Mouse (Mus musculus) hindbrain, postnatal 0 days (tissue): ENCODE data around the gene Pcdh9. TPM values are rescaled to one million over a fixed set of nuclear protein-coding genes. Genes with fewer than 3 reads are reported as not detected.

Source experiments
- ATAC-seq: fragments of 200-750 bp; cut with Nextera tagmentation; 2 replicates; pipeline ENCODE4 v1.8.0; 2017; ENCODE audit warnings: mild to moderate bottlenecking, moderate TSS enrichment, moderate library complexity
- DNase-seq: peaks from one replicate; pipeline ENCODE4 v3.0.0-alpha.2; 2015; ENCODE audit warnings: low spot score
- H3K27ac ChIP-seq: fragments of 300-500 bp; sonication (generic); 2 replicates; pipeline ENCODE4 v1.5.1; 2014; ENCODE audit warnings: mild to moderate bottlenecking
- H3K27me3 ChIP-seq: fragments of 300-500 bp; sonication (generic); 2 replicates; pipeline ENCODE4 v1.6.1; 2014; ENCODE audit warnings: low read length, mixed read lengths; ENCODE audit not compliant: insufficient read depth
- H3K36me3 ChIP-seq: fragments of 300-500 bp; sonication (generic); 2 replicates; pipeline ENCODE4 v1.6.1; 2014; ENCODE audit warnings: low read length, mixed read lengths; ENCODE audit not compliant: insufficient read depth
- H3K4me1 ChIP-seq: fragments of 300-500 bp; sonication (generic); 2 replicates; pipeline ENCODE4 v1.6.1; 2014; ENCODE audit warnings: antibody characterized with exemption, low read length, mixed read lengths; ENCODE audit not compliant: insufficient read depth
- H3K4me2 ChIP-seq: fragments of 300-500 bp; sonication (generic); 2 replicates; pipeline ENCODE4 v1.6.1; 2014; ENCODE audit warnings: low read depth, mild to moderate bottlenecking, low read length, moderate library complexity, mixed read lengths
- H3K4me3 ChIP-seq: fragments of 300-500 bp; sonication (generic); 2 replicates; pipeline ENCODE4 v1.5.1; 2014; ENCODE audit warnings: low read length
- H3K9ac ChIP-seq: fragments of 300-500 bp; sonication (generic); replicated peaks from 2 replicates; pipeline ENCODE4 v1.6.1; 2014; ENCODE audit warnings: mild to moderate bottlenecking, low read length, moderate library complexity, mixed read lengths
- H3K9me3 ChIP-seq: fragments of 300-500 bp; sonication (generic); 2 replicates; pipeline ENCODE4 v1.6.1; 2016; ENCODE audit warnings: low read length, mixed read lengths
- CTCF ChIP-seq: IDR thresholded peaks from 2 replicates; pipeline ENCODE4 v1.5.1; 2016; ENCODE audit warnings: antibody characterized with exemption, control low read depth, low read depth
- WGBS: fragments of 180-500 bp; shearing (Covaris S2); extraction: QIAGEN DNeasy Blood & Tissue Kit; methylation state at CpG from one replicate; pipeline ENCODE4 v1.1.7; 2014; 5-methylcytosine and 5-hydroxymethylcytosine counted together
- polyA plus RNA-seq: library from polyadenylated mRNA; unstranded; fragments of >200 nt; fragmentation: Nextera tagmentation; extraction: Ambion mirVana; gene quantifications from 2 replicates; pipeline ENCODE4 v1.2.1, GENCODE M21; 2015
- total RNA-seq: library from RNA; depleted of rRNA; stranded (reverse); fragments of >200 nt; gene quantifications from 2 replicates; pipeline ENCODE4 v1.2.3, GENCODE M21; 2014

The Pcdh9 gene
- total and polyA plus RNA-seq, 2 experiments from 2014 or later, result 129 to 149 TPM

- no peak for TF ChIP-seq CTCF
- H3K27ac ChIP-seq, result no peak overlapping the region
- H3K9me3 ChIP-seq, result peaks cover 5% of the 10 kb centered on the region; the same call in 1 of the 2 replicates
- H3K4me2 ChIP-seq, result no peak overlapping the region
- ATAC-seq (no peak), DNase-seq (peak; percentile 23)
- no peak overlapping the region for H3K9ac ChIP-seq
- no peaks in the 10 kb centered on the region; the same call in 1 of the 2 replicates for H3K36me3 ChIP-seq
- no peaks in the 10 kb centered on the region for H3K27me3 ChIP-seq
- H3K4me1 ChIP-seq, result no peaks in the 10 kb centered on the region
- no peak overlapping the region for H3K4me3 ChIP-seq
- WGBS, result 79% methylated on average over 5 of the region's 5 CpGs
Observed at GRCm38 (mm10) chr14:93675273-93676068, 215.0 kb downstream of the Pcdh9 start.

- whole genome bisulfite sequencing, result 70% methylated on average over 9 of the region's 9 CpGs
- TF ChIP-seq CTCF, result no peak
- no peaks in the 10 kb centered on the region for H3K27me3 ChIP-seq
- no peaks in the 10 kb centered on the region for H3K4me1 ChIP-seq
- no peak overlapping the region for H3K4me2 ChIP-seq
- H3K9me3 ChIP-seq, result no peaks in the 10 kb centered on the region
- H3K27ac ChIP-seq, result no peak overlapping the region
- no peak for ATAC-seq
- H3K9ac ChIP-seq, result no peak overlapping the region
- H3K4me3 ChIP-seq, result no peak overlapping the region
- DNase-seq, result no peak
- H3K36me3 ChIP-seq, result no peaks in the 10 kb centered on the region
Observed at GRCm38 (mm10) chr14:93653986-93654757, 236.3 kb downstream of the Pcdh9 start.

GRCm38 (mm10) chr14:93627241-93627640 is 263.2 kb downstream of the Pcdh9 start:
- Histone ChIP-seq H3K4me1 (no peaks in the 10 kb centered on the region), H3K27me3 (no peaks in the 10 kb centered on the region), H3K4me3 (no peak overlapping the region), H3K27ac (no peak overlapping the region), H3K36me3 (no peaks in the 10 kb centered on the region), H3K9ac (no peak overlapping the region), H3K9me3 (no peaks in the 10 kb centered on the region), H3K4me2 (no peak overlapping the region)
- DNase-seq (no peak), ATAC-seq (no peak)
- WGBS, result 62% methylated on average over 2 of the region's 2 CpGs
- TF ChIP-seq CTCF, result no peak

GRCm38 (mm10) chr14:93624144-93624543 is 266.3 kb downstream of the Pcdh9 start:
- Histone ChIP-seq H3K9me3 (no peaks in the 10 kb centered on the region), H3K9ac (no peak overlapping the region), H3K4me3 (no peak overlapping the region), H3K36me3 (no peaks in the 10 kb centered on the region), H3K4me1 (no peaks in the 10 kb centered on the region), H3K4me2 (no peak overlapping the region), H3K27ac (no peak overlapping the region), H3K27me3 (no peaks in the 10 kb centered on the region)
- ATAC-seq, result no peak
- DNase-seq, result no peak
- 70% methylated on average over 1 of the region's 1 CpGs for WGBS
- no peak for TF ChIP-seq CTCF

DNA sequence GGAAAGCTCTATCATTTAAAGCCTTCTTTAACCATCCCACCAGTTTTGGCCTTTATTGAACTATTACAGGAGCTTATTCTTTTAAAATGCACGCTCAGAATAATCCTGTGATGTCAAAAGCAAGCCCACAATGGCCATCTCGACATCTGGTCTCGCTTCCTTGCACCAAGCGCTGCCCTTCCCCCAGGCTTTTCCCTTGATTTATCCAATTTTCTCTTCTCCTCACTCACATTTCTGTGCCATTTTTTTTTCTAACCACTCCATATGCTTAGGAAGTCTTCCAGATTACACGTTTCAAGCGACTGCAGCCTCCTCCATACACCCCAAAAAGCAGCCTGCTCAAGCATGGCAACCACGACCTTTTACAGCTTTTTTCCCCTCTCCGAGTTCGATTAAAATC is 269.3 kb downstream of the Pcdh9 start:
- WGBS, result 53% methylated on average over 9 of the region's 9 CpGs
- H3K27ac ChIP-seq, result no peak overlapping the region
- no peak overlapping the region for H3K4me2 ChIP-seq
- no peaks in the 10 kb centered on the region for H3K4me1 ChIP-seq
- no peak for ATAC-seq
- no peak overlapping the region for H3K9ac ChIP-seq
- peak; percentile 48 for DNase-seq
- H3K9me3 ChIP-seq, result no peaks in the 10 kb centered on the region
- H3K36me3 ChIP-seq, result no peaks in the 10 kb centered on the region
- H3K4me3 ChIP-seq, result no peak overlapping the region
- no peaks in the 10 kb centered on the region for H3K27me3 ChIP-seq
- TF ChIP-seq CTCF, result no peak

GRCm38 (mm10) chr14:93607546-93607945 is 282.9 kb downstream of the Pcdh9 start:
- no peaks in the 10 kb centered on the region for H3K9me3 ChIP-seq
- H3K36me3 ChIP-seq, result no peaks in the 10 kb centered on the region

DNA sequence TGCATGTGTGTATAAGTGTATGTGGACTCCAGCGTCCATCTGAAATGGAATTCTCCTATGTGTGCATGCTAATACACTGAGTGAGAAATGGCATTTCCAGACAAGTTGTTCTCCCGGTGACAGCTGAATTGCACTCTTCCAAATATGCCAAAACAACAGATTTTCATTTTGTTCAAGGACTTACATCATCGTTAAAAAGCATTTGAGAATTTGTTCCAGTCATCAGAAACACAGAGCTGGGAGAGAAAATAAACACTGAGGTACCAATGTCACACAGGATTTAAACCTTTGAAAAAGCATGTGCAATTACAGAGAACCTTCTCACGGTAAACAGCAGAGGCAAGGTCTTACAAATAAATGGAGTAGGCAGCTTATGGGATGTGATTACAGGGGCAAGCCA is 290.5 kb downstream of the Pcdh9 start:
- WGBS, result 56% methylated on average over 4 of the region's 4 CpGs
- Histone ChIP-seq H3K4me2 (no peak overlapping the region), H3K27ac (no peak overlapping the region), H3K36me3 (no peaks in the 10 kb centered on the region), H3K9ac (no peak overlapping the region), H3K4me1 (no peaks in the 10 kb centered on the region), H3K9me3 (no peaks in the 10 kb centered on the region), H3K4me3 (no peak overlapping the region), H3K27me3 (no peaks in the 10 kb centered on the region)
- DNase-seq (peak; percentile 8), ATAC-seq (no peak)
- no peak for TF ChIP-seq CTCF

More at GRCm38 (mm10) chr14:93607546-93607945, 282.9 kb downstream of the Pcdh9 start:
- DNase-seq (no peak), ATAC-seq (no peak)
- H3K27me3 ChIP-seq, result no peaks in the 10 kb centered on the region
- no peak overlapping the region for H3K27ac ChIP-seq
- no peak for TF ChIP-seq CTCF
- no peak overlapping the region for H3K4me3 ChIP-seq
- no peak overlapping the region for H3K4me2 ChIP-seq
- H3K9ac ChIP-seq, result no peak overlapping the region
- no peaks in the 10 kb centered on the region for H3K4me1 ChIP-seq
- WGBS, result 93% methylated on average over 3 of the region's 3 CpGs
